In the genomic region with DNA sequence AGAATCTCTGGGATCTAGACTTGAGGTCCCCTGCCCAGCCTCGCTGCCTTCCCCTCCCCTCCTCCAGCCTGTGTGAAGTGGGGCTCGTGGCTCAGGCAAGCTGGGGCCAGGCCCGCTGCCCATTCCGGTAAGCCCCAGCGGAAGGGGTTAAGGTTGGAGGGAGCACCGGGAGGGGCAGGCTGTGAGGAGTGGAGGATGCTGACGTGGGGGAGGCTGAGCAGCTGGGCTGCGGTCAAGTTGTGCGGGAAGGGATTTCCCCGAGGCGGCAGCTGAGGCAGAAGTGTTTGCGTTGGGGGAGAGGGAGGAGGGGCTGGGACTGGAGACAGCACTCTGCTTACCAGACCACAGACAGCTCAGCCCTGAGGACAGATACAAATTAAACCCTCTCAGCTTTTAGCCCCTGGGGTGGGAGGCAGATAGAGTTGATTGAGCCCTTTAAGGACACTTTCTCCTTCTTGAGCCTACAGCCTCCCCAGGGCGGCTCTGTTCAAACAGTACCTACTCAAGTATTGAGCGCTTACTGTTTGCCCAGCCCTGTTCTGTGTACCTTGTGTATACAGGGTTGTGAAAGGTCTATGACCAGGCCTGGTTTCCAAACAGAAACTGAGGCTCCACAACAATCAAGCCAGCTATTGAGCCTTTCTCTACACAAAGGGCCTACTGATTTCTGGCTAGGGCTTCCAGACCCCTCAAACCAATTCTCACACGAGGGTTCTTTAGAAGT, we compare ENCODE assay signal across 8 mouse cellular contexts. TPM values are rescaled to one million over a fixed set of nuclear protein-coding genes. Genes with fewer than 3 reads are reported as not detected.
DNase-seq lines count a peak whose midpoint lies in the region; ATAC-seq and TF ChIP-seq lines count a peak whose summit lies in the region.

No protein-coding gene starts in this region.

- no peaks in the 10 kb centered on the region; the same call in 1 of the 2 replicates for H3K36me3 ChIP-seq in erythroblast, embryonic 14.5 days (ENCODE audit: control insufficient read depth)
- H3K36me3 ChIP-seq in kidney, postnatal 0 days (ENCODE audit: insufficient read depth, low read length): no peaks in the 10 kb centered on the region

- no peak for TF ChIP-seq CTCF in kidney, postnatal 0 days (IDR thresholded peaks at IDR 0.05; ENCODE audit: low read depth)

- H3K4me2 ChIP-seq in kidney, postnatal 0 days (ENCODE audit: low read length): peak overlapping the region; percentile 79

- peaks cover 4% of the 10 kb centered on the region for H3K4me1 ChIP-seq in erythroblast, embryonic 14.5 days (ENCODE audit: control insufficient read depth)
- peaks cover 22% of the 10 kb centered on the region for H3K4me1 ChIP-seq in kidney, postnatal 0 days (replicated peaks; ENCODE audit: insufficient read depth, low read length)

- no peak for ATAC-seq in erythroblast, adult 5-6 weeks (replicated peaks; ENCODE audit: low FRiP score, poor library complexity, severe bottlenecking)
- peak; percentile 66 for ATAC-seq in kidney, postnatal 0 days (replicated peaks; ENCODE audit: low FRiP score, low read depth)

- H3K9me3 ChIP-seq in erythroblast, embryonic 14.5 days (ENCODE audit: control insufficient read depth, low read length): peaks cover 4% of the 10 kb centered on the region; the same call in 1 of the 2 replicates
- no peaks in the 10 kb centered on the region for H3K9me3 ChIP-seq in kidney, postnatal 0 days (replicated peaks; ENCODE audit: low read length)

- H3K9ac ChIP-seq in kidney, postnatal 0 days (ENCODE audit: low read depth, low read length): peak overlapping the region; percentile 53

- 11% methylated on average over 15 of the region's 15 CpGs for WGBS in kidney, postnatal 0 days

- peak overlapping the region; percentile 51 for H3K27ac ChIP-seq in kidney, postnatal 0 days

- peak overlapping the region; percentile 15 for H3K4me3 ChIP-seq in erythroblast, embryonic 14.5 days (replicated peaks)
- no peak overlapping the region for H3K4me3 ChIP-seq in kidney, postnatal 0 days (replicated peaks; ENCODE audit: low read depth, low read length)

- H3K27me3 ChIP-seq in erythroblast, embryonic 14.5 days (ENCODE audit: control insufficient read depth): peaks cover 38% of the 10 kb centered on the region
- H3K27me3 ChIP-seq in kidney, postnatal 0 days (ENCODE audit: insufficient read depth, low read length): no peaks in the 10 kb centered on the region; the same call in 1 of the 2 replicates

- DNase-seq in embryo, embryonic 11.5 days (ENCODE audit: low read depth, low spot score): peak; percentile 48
- peak; percentile 77 to 79 for DNase-seq in heart, adult 9 months (ENCODE audit: low spot score in 2 of 2)
- DNase-seq in kidney, postnatal 0 days (ENCODE audit: low spot score): peak; percentile 89
- DNase-seq in lung, postnatal 4 days: peak; percentile 84 to 91
- DNase-seq in right cerebral cortex, postnatal 14 days: peak; percentile 33
- DNase-seq in yolk sac, embryonic 10.5 days (ENCODE audit: low spot score): peak; percentile 82

RNA-seq across cellular contexts. Expression of a gene that starts 5.0 kb away (rescaled TPM):
- polyA plus RNA-seq in erythroblast, embryonic 14.5 days (2012): 0.15 and 0.18 TPM in 2 replicates
- total RNA-seq in erythroblast, adult 5-6 weeks (2015; ENCODE audit: low replicate concordance): 14.8 TPM in 1 of 2 replicates, not detected in the other
- total RNA-seq in erythroblast, adult 5-6 weeks (2017; ENCODE audit: low replicate concordance): 0.84 and 1.5 TPM in 2 replicates
- polyA plus RNA-seq in kidney, postnatal 0 days (2015; fragmentation: Nextera tagmentation; extraction: Ambion mirVana): 3.5 and 3.8 TPM in 2 replicates

RNA-seq across cellular contexts. Expression of a gene that starts 20.9 kb away (rescaled TPM):
- not detected in 2 replicates for polyA plus RNA-seq in erythroblast, embryonic 14.5 days (2012)
- not detected in 2 replicates for total RNA-seq in erythroblast, adult 5-6 weeks (2015; ENCODE audit: low replicate concordance)
- not detected in 2 replicates for total RNA-seq in erythroblast, adult 5-6 weeks (2017; ENCODE audit: low replicate concordance)
- 14.6 and 16.9 TPM in 2 replicates for polyA plus RNA-seq in kidney, postnatal 0 days (2015; fragmentation: Nextera tagmentation; extraction: Ambion mirVana)

RNA-seq across cellular contexts. Expression of a gene that starts 34.3 kb away (rescaled TPM):
- not detected in 2 replicates for polyA plus RNA-seq in erythroblast, embryonic 14.5 days (2012)
- total RNA-seq in erythroblast, adult 5-6 weeks (2015; ENCODE audit: low replicate concordance): not detected in 2 replicates
- not detected in 2 replicates for total RNA-seq in erythroblast, adult 5-6 weeks (2017; ENCODE audit: low replicate concordance)
- not detected in 2 replicates for polyA plus RNA-seq in kidney, postnatal 0 days (2015; fragmentation: Nextera tagmentation; extraction: Ambion mirVana)

RNA-seq across cellular contexts. Expression of a gene that starts 43.6 kb away (rescaled TPM):
- not detected in 2 replicates for polyA plus RNA-seq in erythroblast, embryonic 14.5 days (2012)
- total RNA-seq in erythroblast, adult 5-6 weeks (2015; ENCODE audit: low replicate concordance): 0.38 TPM in 1 of 2 replicates, not detected in the other
- not detected in 2 replicates for total RNA-seq in erythroblast, adult 5-6 weeks (2017; ENCODE audit: low replicate concordance)
- not detected in 2 replicates for polyA plus RNA-seq in kidney, postnatal 0 days (2015; fragmentation: Nextera tagmentation; extraction: Ambion mirVana)

RNA-seq across cellular contexts. Expression of a gene that starts 46.7 kb away (rescaled TPM):
- 0.02 TPM in 1 of 2 replicates, not detected in the other for polyA plus RNA-seq in erythroblast, embryonic 14.5 days (2012)
- total RNA-seq in erythroblast, adult 5-6 weeks (2015; ENCODE audit: low replicate concordance): not detected in 2 replicates
- not detected in 2 replicates for total RNA-seq in erythroblast, adult 5-6 weeks (2017; ENCODE audit: low replicate concordance)
- 378 and 394 TPM in 2 replicates for polyA plus RNA-seq in kidney, postnatal 0 days (2015; fragmentation: Nextera tagmentation; extraction: Ambion mirVana)

Comparison
In these comparisons a context has a peak if more than half of its experiments do, and no peak if none do; other contexts are left out.
1. DNase-seq: peak in every context shown above with its lines; median percentile 89 in kidney, postnatal 0 days; 88 in lung, postnatal 4 days; 82 in yolk sac, embryonic 10.5 days; 78 in heart, adult 9 months; 48 in embryo, embryonic 11.5 days; 33 in right cerebral cortex, postnatal 14 days.
2. RNA of a gene that starts 20.9 kb away (polyA plus RNA-seq): 14.6 to 16.9 TPM in kidney, postnatal 0 days; not detected in erythroblast, embryonic 14.5 days; every median in the first group is over 10 times any median in the second.